Mouse (Mus musculus) testis, adult 2 months (tissue): ENCODE results near the gene Acsl5. TPM values are rescaled to one million over a fixed set of nuclear protein-coding genes. Genes with fewer than 3 reads are reported as not detected.

Experiments used
- H3K27ac ChIP-seq: fragments of 200-500 bp; 2 replicates; pipeline ENCODE4 v1.5.1; 2012; ENCODE audit warnings: low read depth, low read length; ENCODE audit not compliant: control insufficient read depth, insufficient read depth
- H3K27me3 ChIP-seq: fragments of 200-500 bp; 2 replicates; pipeline ENCODE4 v1.6.1; 2012; ENCODE audit warnings: mild to moderate bottlenecking, low read length, moderate library complexity; ENCODE audit not compliant: control insufficient read depth, insufficient read depth
- H3K36me3 ChIP-seq: fragments of 200-500 bp; 2 replicates; pipeline ENCODE4 v1.6.1; 2012; ENCODE audit warnings: mild to moderate bottlenecking, low read length; ENCODE audit not compliant: control insufficient read depth, insufficient read depth
- H3K4me1 ChIP-seq: fragments of 200-500 bp; 2 replicates; pipeline ENCODE4 v1.6.1; 2012; ENCODE audit warnings: low read length; ENCODE audit not compliant: control insufficient read depth, insufficient read depth
- H3K4me3 ChIP-seq: fragments of 200-500 bp; 2 replicates; pipeline ENCODE4 v1.5.1; 2012; ENCODE audit warnings: low read depth, mild to moderate bottlenecking, low read length, moderate library complexity, mixed read lengths; ENCODE audit not compliant: control insufficient read depth
- CTCF ChIP-seq: fragments of 200-500 bp; IDR thresholded peaks from 2 replicates; pipeline ENCODE4 v1.5.1; 2012; ENCODE audit warnings: low read depth, mild to moderate bottlenecking, inconsistent platforms, low read length, moderate library complexity; ENCODE audit not compliant: control insufficient read depth, insufficient read depth, insufficient replicate concordance
- POLR2A ChIP-seq: fragments of 200-500 bp; IDR thresholded peaks from 2 replicates; pipeline ENCODE4 v1.6.1; 2012; ENCODE audit warnings: low read depth, mild to moderate bottlenecking, inconsistent platforms, low read length, moderate library complexity; ENCODE audit not compliant: control insufficient read depth
- polyA plus RNA-seq: library from polyadenylated mRNA; depleted of rRNA; stranded (reverse); fragments of >200 nt; gene quantifications from 2 replicates; pipeline ENCODE4 v1.2.3, GENCODE M21; 2012

Gene Acsl5
- polyA plus RNA-seq, 1 experiment = 6.9 TPM

GRCm38 (mm10) chr19:55222268-55222667 lies 29.5 kb upstream of the Acsl5 start:
- no peak overlapping the region for H3K4me3 ChIP-seq
- no peak for TF ChIP-seq CTCF
- TF ChIP-seq POLR2A = no peak
- H3K4me1 ChIP-seq = peaks cover 11% of the 10 kb centered on the region; the same call in 1 of the 2 replicates
- no peaks in the 10 kb centered on the region for H3K36me3 ChIP-seq
- no peaks in the 10 kb centered on the region for H3K27me3 ChIP-seq
- H3K27ac ChIP-seq = no peak overlapping the region

- H3K4me3 ChIP-seq = no peak overlapping the region
- no peaks in the 10 kb centered on the region for H3K36me3 ChIP-seq
- H3K4me1 ChIP-seq = no peaks in the 10 kb centered on the region
- no peaks in the 10 kb centered on the region for H3K27me3 ChIP-seq
- TF ChIP-seq POLR2A = no peak
- TF ChIP-seq CTCF = no peak
- no peak overlapping the region for H3K27ac ChIP-seq
These were observed 25.1 kb upstream of the Acsl5 start for GRCm38 (mm10) chr19:55226621-55227020.

GRCm38 (mm10) chr19:55227135-55227534 lies 24.6 kb upstream of the Acsl5 start:
- no peak overlapping the region for H3K27ac ChIP-seq

GRCm38 (mm10) chr19:55231081-55231480 lies 20.7 kb upstream of the Acsl5 start:
- Histone ChIP-seq H3K36me3 (no peaks in the 10 kb centered on the region), H3K27me3 (no peaks in the 10 kb centered on the region), H3K27ac (no peak overlapping the region), H3K4me1 (no peaks in the 10 kb centered on the region), H3K4me3 (no peak overlapping the region)
- TF ChIP-seq POLR2A (no peak), CTCF (no peak)

More at GRCm38 (mm10) chr19:55227135-55227534, 24.6 kb upstream of the Acsl5 start:
- TF ChIP-seq CTCF = peak; percentile 2; the same call in 1 of the 2 replicates
- no peak for TF ChIP-seq POLR2A
- H3K4me1 ChIP-seq = no peaks in the 10 kb centered on the region
- no peaks in the 10 kb centered on the region for H3K36me3 ChIP-seq
- H3K4me3 ChIP-seq = no peak overlapping the region
- no peaks in the 10 kb centered on the region for H3K27me3 ChIP-seq

GRCm38 (mm10) chr19:55232136-55232535 lies 19.6 kb upstream of the Acsl5 start:
- Histone ChIP-seq H3K36me3 (no peaks in the 10 kb centered on the region), H3K4me3 (no peak overlapping the region), H3K27ac (no peak overlapping the region), H3K4me1 (no peaks in the 10 kb centered on the region), H3K27me3 (no peaks in the 10 kb centered on the region)
- TF ChIP-seq POLR2A (no peak), CTCF (no peak)

- peaks cover 2% of the 10 kb centered on the region; the same call in 1 of the 2 replicates for H3K4me1 ChIP-seq
- no peak overlapping the region for H3K4me3 ChIP-seq
- H3K36me3 ChIP-seq = no peaks in the 10 kb centered on the region
- H3K27me3 ChIP-seq = no peaks in the 10 kb centered on the region
- no peak for TF ChIP-seq CTCF
- no peak for TF ChIP-seq POLR2A
- H3K27ac ChIP-seq = no peak overlapping the region
These were observed 15.7 kb upstream of the Acsl5 start for GRCm38 (mm10) chr19:55236026-55236425.

GRCm38 (mm10) chr19:55236564-55236963 lies 15.2 kb upstream of the Acsl5 start:
- H3K27ac ChIP-seq = no peak overlapping the region
- no peaks in the 10 kb centered on the region for H3K36me3 ChIP-seq
- no peak overlapping the region for H3K4me3 ChIP-seq
- H3K27me3 ChIP-seq = no peaks in the 10 kb centered on the region
- H3K4me1 ChIP-seq = peaks cover 2% of the 10 kb centered on the region
- TF ChIP-seq POLR2A (no peak), CTCF (no peak)
